9 mouse cellular contexts compared by ENCODE assay signal in genomic region chr3:51482781-51483180, GRCm38 (mm10). TPM values are rescaled to one million over a fixed set of nuclear protein-coding genes. Genes with fewer than 3 reads are reported as not detected.
DNase-seq lines count a peak whose midpoint lies in the region; ATAC-seq and TF ChIP-seq lines count a peak whose summit lies in the region.
"Had no signal": no experiment of that assay in that cellular context is flagged by ENCODE, and none has a peak within 500 bp of the region (broad histone marks: within the 10 kb centered on the region; RNA-seq: fewer than 3 reads in every experiment).

No protein-coding gene starts in this region.

- no peaks in the 10 kb centered on the region for H3K27me3 ChIP-seq in heart, embryonic 14.5 days (ENCODE audit: control insufficient read depth, insufficient read depth, low read length)
- no peaks in the 10 kb centered on the region for H3K27me3 ChIP-seq in MEL (ENCODE audit: control insufficient read depth in 1 of 2, insufficient read depth in 2 of 2, low read length in 2 of 2)
- no peaks in the 10 kb centered on the region for H3K27me3 ChIP-seq in hindbrain, embryonic 14.5 days (ENCODE audit: control insufficient read depth, insufficient read depth, low read length)
- no peaks in the 10 kb centered on the region for H3K27me3 ChIP-seq in midbrain, embryonic 13.5 days

- no peak overlapping the region for H3K27ac ChIP-seq in heart, embryonic 14.5 days (replicated peaks in 1 of 2; ENCODE audit: control insufficient read depth in 1 of 2, insufficient read depth in 1 of 2, low read depth in 2 of 2, low read length in 2 of 2)
- no peak overlapping the region for H3K27ac ChIP-seq in MEL (ENCODE audit: control insufficient read depth, low read depth, low read length)
- no peak overlapping the region for H3K27ac ChIP-seq in hindbrain, embryonic 14.5 days
- no peak overlapping the region for H3K27ac ChIP-seq in midbrain, embryonic 13.5 days

- H3K4me3 ChIP-seq in heart, embryonic 14.5 days (ENCODE audit: control insufficient read depth in 1 of 2, insufficient read depth in 1 of 2, low read depth in 1 of 2, low read length in 2 of 2), result peak overlapping the region in 1 of 2 experiments; percentile 87; a peak in 1 of 4 replicates
- H3K4me3 ChIP-seq in MEL (ENCODE audit: control insufficient read depth in 1 of 2, insufficient read depth in 1 of 2, low read depth in 2 of 2, low read length in 2 of 2), result peak overlapping the region in 1 of 2 experiments; percentile 71; a peak in 1 of 4 replicates
- H3K4me3 ChIP-seq in hindbrain, embryonic 14.5 days (replicated peaks; ENCODE audit: low read length), result peak overlapping the region; percentile 68; the same call in 1 of the 2 replicates
- H3K4me3 ChIP-seq in midbrain, embryonic 13.5 days (replicated peaks), result peak overlapping the region; percentile 81

- TF ChIP-seq RAD21 in MEL (IDR thresholded peaks at IDR 0.05; ENCODE audit: low read depth, low read length), result no peak

- TF ChIP-seq POLR2A in MEL (IDR thresholded peaks at IDR 0.05; ENCODE audit: control insufficient read depth in 1 of 2, insufficient read depth in 1 of 2, low read depth in 1 of 2, low read length in 2 of 2, poor library complexity in 1 of 2), result no peak

- peaks cover 2 to 19% of the 10 kb centered on the region in 2 experiments; a peak in 3 of 4 replicates for H3K4me1 ChIP-seq in heart, embryonic 14.5 days (ENCODE audit: control insufficient read depth in 2 of 2, insufficient read depth in 2 of 2, low read length in 2 of 2)
- peaks cover 0 to 3% of the 10 kb centered on the region in 2 experiments; a peak in 1 of 4 replicates for H3K4me1 ChIP-seq in MEL (ENCODE audit: control insufficient read depth in 1 of 2, insufficient read depth in 2 of 2, low read length in 2 of 2)
- peaks cover 15% of the 10 kb centered on the region for H3K4me1 ChIP-seq in hindbrain, embryonic 14.5 days (replicated peaks; ENCODE audit: control insufficient read depth, insufficient read depth, low read length)
- H3K4me1 ChIP-seq in midbrain, embryonic 13.5 days (replicated peaks), result peaks cover 30% of the 10 kb centered on the region

- no peak for DNase-seq in heart, postnatal 14 days
- DNase-seq in MEL (ENCODE audit: low read depth, low spot score), result no peak
- DNase-seq in hindbrain, embryonic 14.5 days (ENCODE audit: low spot score), result no peak
- DNase-seq in urinary bladder, postnatal 4 days (ENCODE audit: low spot score in 2 of 2), result no peak
- DNase-seq in adrenal gland, adult 18-20 months (ENCODE audit: low spot score in 2 of 2), result no peak
- no peak for DNase-seq in gastrocnemius, postnatal 10 days
- DNase-seq: cerebellum, adult 11 months had no signal

- peak overlapping the region; percentile 90 for H3K4me2 ChIP-seq in heart, embryonic 14.5 days (ENCODE audit: low read length)
- peak overlapping the region; percentile 75 for H3K4me2 ChIP-seq in hindbrain, embryonic 14.5 days (replicated peaks)
- peak overlapping the region; percentile 83 for H3K4me2 ChIP-seq in midbrain, embryonic 13.5 days (replicated peaks)

- TF ChIP-seq CTCF in MEL (IDR thresholded peaks at IDR 0.05 in 2 of 3, conservative IDR thresholded peaks at IDR 0.05 in 1 of 3; ENCODE audit: control insufficient read depth in 1 of 3, insufficient read depth in 1 of 3, low read depth in 2 of 3, low read length in 3 of 3, poor library complexity in 1 of 3, severe bottlenecking in 1 of 3), result no peak

- no peak for ATAC-seq in heart, embryonic 14.5 days (ENCODE audit: insufficient number of reproducible peaks, insufficient read depth, low FRiP score, low read depth)
- no peak for ATAC-seq in hindbrain, embryonic 14.5 days (ENCODE audit: low FRiP score)
- ATAC-seq in midbrain, embryonic 13.5 days, result no peak

- 60% methylated on average over 3 of the region's 3 CpGs for WGBS in heart, embryonic 14.5 days
- 78% methylated on average over 3 of the region's 3 CpGs for WGBS in hindbrain, embryonic 14.5 days
- WGBS in midbrain, embryonic 13.5 days, result 81% methylated on average over 3 of the region's 3 CpGs

- intact Hi-C loops in heart, postnatal 14 days (cut with DNase I), result loop anchor here (2.0 kb wide), 1 partner anchor 760 kb away; no protein-coding TSS in a partner anchor

- peak overlapping the region; percentile 90 for H3K9ac ChIP-seq in heart, embryonic 14.5 days (ENCODE audit: low read length)
- peak overlapping the region; percentile 86; the same call in 1 of the 2 replicates for H3K9ac ChIP-seq in MEL (ENCODE audit: control insufficient read depth, low read depth, low read length, poor library complexity, severe bottlenecking)
- peak overlapping the region; percentile 78 for H3K9ac ChIP-seq in hindbrain, embryonic 14.5 days
- peak overlapping the region; percentile 85 for H3K9ac ChIP-seq in midbrain, embryonic 13.5 days (replicated peaks)

- peaks cover 6% of the 10 kb centered on the region for H3K79me2 ChIP-seq in MEL (ENCODE audit: control insufficient read depth, insufficient read depth, low read length, poor library complexity)

- no peaks in the 10 kb centered on the region for H3K36me3 ChIP-seq in heart, embryonic 14.5 days (ENCODE audit: control insufficient read depth, insufficient read depth, low read length)
- peaks cover 0 to 7% of the 10 kb centered on the region in 2 experiments; a peak in 2 of 4 replicates for H3K36me3 ChIP-seq in MEL (ENCODE audit: control insufficient read depth in 1 of 2, insufficient read depth in 2 of 2, low read length in 2 of 2)
- no peaks in the 10 kb centered on the region for H3K36me3 ChIP-seq in hindbrain, embryonic 14.5 days (replicated peaks; ENCODE audit: control insufficient read depth, insufficient read depth)
- H3K36me3 ChIP-seq in midbrain, embryonic 13.5 days, result peaks cover 6% of the 10 kb centered on the region; the same call in 1 of the 2 replicates

- TF ChIP-seq EP300 in MEL (IDR thresholded peaks at IDR 0.05; ENCODE audit: low read depth in 1 of 2, low read length in 2 of 2), result no peak

- no peaks in the 10 kb centered on the region for H3K9me3 ChIP-seq in heart, embryonic 14.5 days (ENCODE audit: control insufficient read depth, low read length)
- H3K9me3 ChIP-seq in MEL (replicated peaks; ENCODE audit: insufficient read depth, low read length), result no peaks in the 10 kb centered on the region
- H3K9me3 ChIP-seq in hindbrain, embryonic 14.5 days (ENCODE audit: control insufficient read depth, low read length), result no peaks in the 10 kb centered on the region
- H3K9me3 ChIP-seq in midbrain, embryonic 13.5 days, result no peaks in the 10 kb centered on the region

TF ChIP-seq in MEL, 35 proteins besides CTCF, POLR2A, EP300 and RAD21:
- no peak for TF ChIP-seq USF1 (IDR thresholded peaks at IDR 0.05; ENCODE audit: low read depth, low read length)
- TF ChIP-seq MYB (IDR thresholded peaks at IDR 0.05; ENCODE audit: low read depth, low read length), result no peak
- no peak for TF ChIP-seq E2F4 (IDR thresholded peaks at IDR 0.05; ENCODE audit: borderline replicate concordance, low read depth, low read length)
- no peak for TF ChIP-seq MEF2A (IDR thresholded peaks at IDR 0.05; ENCODE audit: extremely low read depth, insufficient replicate concordance, low read depth, low read length, poor library complexity, severe bottlenecking)
- no peak for TF ChIP-seq NRF1 (IDR thresholded peaks at IDR 0.05; ENCODE audit: insufficient read depth, low read depth, low read length, poor library complexity, severe bottlenecking)
- TF ChIP-seq USF2 (IDR thresholded peaks at IDR 0.05; ENCODE audit: borderline replicate concordance in 1 of 2, insufficient read depth in 1 of 2, low read depth in 1 of 2, low read length in 2 of 2), result no peak
- no peak for TF ChIP-seq GABPA (IDR thresholded peaks at IDR 0.05; ENCODE audit: low read depth, low read length)

RNA-seq across cellular contexts. Expression of gene Rab33b, which starts 0.9 kb away (rescaled TPM):
- 12.9 and 14.1 TPM in 2 replicates for polyA plus RNA-seq in heart, embryonic 14.5 days (2014; fragmentation: Nextera tagmentation; extraction: Ambion mirVana)
- 10 to 100 TPM in 1 of 2 experiments, 1 to 10 TPM in 1; 9.3 to 10.3 TPM for total RNA-seq in heart, postnatal 14 days (2021)
- 5.2 and 6.2 TPM in 2 replicates for total RNA-seq in MEL (2012; rRNA removed)
- 1 to 10 TPM in 1 of 2 experiments, not detected in 1; 4.9 TPM for polyA plus RNA-seq in MEL (2012; ENCODE audit: insufficient read depth in 1 of 2, insufficient read length in 2 of 2, low read depth in 1 of 2, low replicate concordance in 2 of 2, missing spikeins in 1 of 2)
- polyA plus RNA-seq in hindbrain, embryonic 14.5 days (2014; fragmentation: Nextera tagmentation; extraction: Ambion mirVana), result 26.6 and 29.9 TPM in 2 replicates
- 21.9 and 22.0 TPM in 2 replicates for polyA plus RNA-seq in midbrain, embryonic 13.5 days (2015; fragmentation: Nextera tagmentation; extraction: Ambion mirVana)
- 10 to 100 TPM; 12.9 to 13.3 TPM for total RNA-seq in adrenal gland, adult 18-20 months (2021)
- 10 to 100 TPM; 12.1 to 13.4 TPM for total RNA-seq in gastrocnemius, postnatal 10 days (2021)
